ENCODE assay signal across 8 mouse cellular contexts in the genomic region with DNA sequence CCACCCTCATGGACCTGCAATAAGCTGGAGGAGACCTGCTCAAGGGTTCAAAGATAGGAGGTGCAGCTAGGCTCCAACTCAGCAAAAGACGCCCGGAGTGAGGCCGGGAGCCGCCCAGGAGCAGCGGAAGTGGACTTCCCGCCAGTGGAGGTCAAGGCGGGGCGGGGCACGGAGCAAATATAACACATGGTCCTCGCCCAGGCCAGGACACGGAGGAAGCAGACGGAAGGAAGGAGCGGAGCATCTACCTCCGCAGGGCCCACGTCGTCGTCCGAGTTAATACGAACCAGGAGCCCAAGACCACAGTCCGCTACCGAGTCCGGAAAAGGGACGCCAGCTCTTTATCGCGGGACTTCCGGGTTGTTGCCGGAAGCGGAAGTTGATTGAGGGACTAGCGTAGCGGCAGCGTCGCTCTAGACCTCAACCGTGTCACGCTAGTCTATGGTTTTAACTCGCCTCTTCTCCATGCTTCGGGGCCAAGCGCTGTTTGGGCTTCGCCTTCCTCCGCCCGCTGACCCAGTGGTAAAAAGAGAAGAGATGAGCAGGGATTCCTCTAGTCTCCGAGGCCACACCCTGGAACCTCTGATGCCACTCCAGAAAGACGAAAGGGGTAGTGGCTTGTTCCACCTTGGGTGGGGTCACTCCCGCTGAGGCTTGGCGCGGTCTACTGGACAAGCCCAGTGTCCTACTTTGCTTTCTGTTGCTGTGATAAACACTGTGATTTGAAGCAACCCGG. TPM values are rescaled to one million over a fixed set of nuclear protein-coding genes. Genes with fewer than 3 reads are reported as not detected.
DNase-seq lines count a peak whose midpoint lies in the region; ATAC-seq and TF ChIP-seq lines count a peak whose summit lies in the region.

No protein-coding gene starts in this region.

- peak; percentile 92 for TF ChIP-seq POLR2A in cortical plate, adult 2 months (IDR thresholded peaks at IDR 0.05; ENCODE audit: extremely low read depth, insufficient read depth, low read length)

- peak overlapping the region; percentile 86 for H3K27ac ChIP-seq in cortical plate, adult 2 months (ENCODE audit: insufficient read depth, low read length)

- TF ChIP-seq CTCF in cortical plate, adult 2 months (IDR thresholded peaks at IDR 0.05; ENCODE audit: extremely low read depth, insufficient read depth, low read length): no peak

- no peaks in the 10 kb centered on the region; the same call in 1 of the 2 replicates for H3K9me3 ChIP-seq in megakaryocyte, embryonic 14.5 days

- peaks cover 4% of the 10 kb centered on the region for H3K27me3 ChIP-seq in megakaryocyte, embryonic 14.5 days (replicated peaks)

- peak; percentile 63 to 77 for DNase-seq in gastrocnemius, adult 8-10 months (ENCODE audit: low spot score in 2 of 2)
- DNase-seq in hindlimb bud, embryonic 11.5 days (ENCODE audit: extremely low spot score, low read depth, low spot score): peak; percentile 68
- peak; percentile 70 to 75 for DNase-seq in left cerebral cortex, adult 8-10 months (ENCODE audit: low spot score in 2 of 2)
- peak; percentile 90 to 94 for DNase-seq in right cerebral cortex, postnatal 10 days (ENCODE audit: low spot score in 2 of 2)
- peak; percentile 75 for DNase-seq in urinary bladder, postnatal 25 days (ENCODE audit: low spot score)

- peaks cover 9% of the 10 kb centered on the region for H3K36me3 ChIP-seq in megakaryocyte, embryonic 14.5 days (replicated peaks; ENCODE audit: low read length)

- peak overlapping the region; percentile 83 for H3K4me3 ChIP-seq in cortical plate, adult 2 months (ENCODE audit: insufficient read depth, low read length)
- peak overlapping the region; percentile 100 for H3K4me3 ChIP-seq in megakaryocyte, embryonic 14.5 days (replicated peaks)

- peak; percentile 90 for ATAC-seq in activated CD4-positive, CD25-positive, alpha-beta regulatory T cell, adult 4 months

- H3K4me1 ChIP-seq in cortical plate, adult 2 months (ENCODE audit: control insufficient read depth, insufficient read depth, low read length): peaks cover 2% of the 10 kb centered on the region; the same call in 1 of the 2 replicates
- H3K4me1 ChIP-seq in megakaryocyte, embryonic 14.5 days: peaks cover 21% of the 10 kb centered on the region

RNA-seq across cellular contexts. Expression of a gene that starts 21.4 kb away (rescaled TPM):
- not detected for polyA plus RNA-seq in activated CD4-positive, CD25-positive, alpha-beta regulatory T cell, adult 4 months (2017; shearing (Covaris generic))
- not detected in 2 replicates for polyA plus RNA-seq in cortical plate, adult 2 months (2012; rRNA removed)
- total RNA-seq in gastrocnemius, adult 8-10 months (2022): not detected
- not detected for total RNA-seq in left cerebral cortex, adult 8-10 months (2022)
- not detected in 2 replicates for polyA plus RNA-seq in megakaryocyte, embryonic 14.5 days (2012; ENCODE audit: insufficient read depth, low replicate concordance)

RNA-seq across cellular contexts. Expression of a gene that starts 30.7 kb away (rescaled TPM):
- polyA plus RNA-seq in activated CD4-positive, CD25-positive, alpha-beta regulatory T cell, adult 4 months (2017; shearing (Covaris generic)): 100 to 1,000 TPM; 726 to 745 TPM
- 383 and 397 TPM in 2 replicates for polyA plus RNA-seq in cortical plate, adult 2 months (2012; rRNA removed)
- 100 to 1,000 TPM; 173 to 188 (median 177) TPM for total RNA-seq in gastrocnemius, adult 8-10 months (2022)
- 100 to 1,000 TPM; 310 to 362 (median 328) TPM for total RNA-seq in left cerebral cortex, adult 8-10 months (2022)
- 4.3 and 28.1 TPM in 2 replicates for polyA plus RNA-seq in megakaryocyte, embryonic 14.5 days (2012; ENCODE audit: insufficient read depth, low replicate concordance)

RNA-seq across cellular contexts. Expression of a gene that starts 42.1 kb away (rescaled TPM):
- not detected for polyA plus RNA-seq in activated CD4-positive, CD25-positive, alpha-beta regulatory T cell, adult 4 months (2017; shearing (Covaris generic))
- polyA plus RNA-seq in cortical plate, adult 2 months (2012; rRNA removed): not detected in 2 replicates
- not detected for total RNA-seq in gastrocnemius, adult 8-10 months (2022)
- total RNA-seq in left cerebral cortex, adult 8-10 months (2022): not detected
- 0.47 TPM in 1 of 2 replicates, not detected in the other for polyA plus RNA-seq in megakaryocyte, embryonic 14.5 days (2012; ENCODE audit: insufficient read depth, low replicate concordance)

Comparison
In these comparisons a context has a peak if more than half of its experiments do, and no peak if none do; other contexts are left out.
1. Peak in every context shown above with its lines: DNase-seq, ATAC-seq, H3K4me3 ChIP-seq and H3K27ac ChIP-seq.
2. RNA of a gene that starts 30.7 kb away (polyA plus RNA-seq): 726 to 745 TPM in activated CD4-positive, CD25-positive, alpha-beta regulatory T cell, adult 4 months and 383 to 397 TPM in cortical plate, adult 2 months; 4.3 to 28.1 TPM in megakaryocyte, embryonic 14.5 days; every median in the first group is over 10 times any median in the second.